Mouse (Mus musculus): ENCODE measurements at regions not wholly inside any gene's neighbourhood (a gene's known extent, or its start where the extent isn't known, plus 50 kb on each side); places are given as distances from the start of the nearest gene placed in this dataset.

- DNase-seq: no peak
These were observed 103.8 kb upstream of the Igfbp3 start for GRCm38 (mm10) chr11:7317409-7317970.

- no peak for DNase-seq
These were observed 82.5 kb upstream of the Igfbp3 start for GRCm38 (mm10) chr11:7296252-7296651.

- DNase-seq: no peak
These were observed 75.7 kb upstream of the Igfbp3 start for GRCm38 (mm10) chr11:7289242-7289938.

GRCm38 (mm10) chr11:7284836-7285490 lies 71.2 kb upstream of the Igfbp3 start:
- DNase-seq: no peak

GRCm38 (mm10) chr11:7282981-7283380 lies 69.3 kb upstream of the Igfbp3 start:
- no peak for DNase-seq

GRCm38 (mm10) chr11:7282188-7282587 lies 68.5 kb upstream of the Igfbp3 start:
- DNase-seq: no peak

- DNase-seq: no peak
These were observed 67.9 kb upstream of the Igfbp3 start for GRCm38 (mm10) chr11:7281656-7282055.

GRCm38 (mm10) chr11:7279891-7280290 lies 66.2 kb upstream of the Igfbp3 start:
- no peak for DNase-seq

GRCm38 (mm10) chr11:7272543-7272942 lies 58.8 kb upstream of the Igfbp3 start:
- DNase-seq: no peak

GRCm38 (mm10) chr11:7270916-7271315 lies 57.2 kb upstream of the Igfbp3 start:
- DNase-seq: no peak

- DNase-seq: no peak
These were observed 50.2 kb upstream of the Igfbp3 start for GRCm38 (mm10) chr11:7263971-7264370.
